8 mouse cellular contexts compared by ENCODE assay signal in the genomic region with DNA sequence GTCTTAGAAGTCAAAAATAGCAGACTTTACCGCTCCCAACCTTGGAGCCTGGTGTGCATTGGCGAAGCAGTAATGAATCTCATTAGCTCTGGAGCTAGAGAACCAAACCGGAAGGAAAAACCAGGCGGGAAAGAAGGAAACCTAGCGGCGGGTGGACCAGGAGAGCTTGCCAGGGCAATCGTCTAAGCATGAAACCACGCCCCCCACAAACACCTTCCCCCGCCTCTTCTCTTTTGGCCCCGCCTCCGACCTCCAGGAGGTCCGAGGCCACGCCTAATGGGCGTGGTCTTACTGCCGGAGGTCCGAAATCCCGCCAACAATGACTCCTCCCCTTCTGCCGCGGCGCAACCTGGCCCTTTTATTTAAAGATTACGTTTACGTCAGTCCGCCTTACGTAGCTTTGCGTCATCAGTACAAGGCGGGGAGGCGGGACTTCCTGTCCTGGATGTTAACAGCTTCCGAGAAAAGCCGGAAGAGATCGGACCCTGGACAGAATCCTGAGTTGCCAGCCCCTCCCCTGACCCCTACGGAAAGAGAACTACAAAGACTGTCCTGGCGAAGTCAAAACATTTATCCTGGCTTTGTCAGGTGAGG. TPM values are rescaled to one million over a fixed set of nuclear protein-coding genes. Genes with fewer than 3 reads are reported as not detected.
A peak's percentile ranks its signal among the peaks of the same experiment; 100 is the strongest.
DNase-seq lines count a peak whose midpoint lies in the region; ATAC-seq lines count a peak whose summit lies in the region.

A gene (plus strand): TSS at position 431 of the 594 bp plus-strand sequence.

- intact Hi-C loops in gastrocnemius, postnatal 14 days (cut with DNase I; ENCODE audit: low total_unique reads), result no loop called here
- intact Hi-C loops in left cerebral cortex, postnatal 10 days (cut with DNase I), result no loop called here

- ATAC-seq in inflammation-experienced regulatory T-cells, adult 6 months, result peak; percentile 97
- peak; percentile 94 for ATAC-seq in megakaryocyte-erythroid progenitor cell, adult 5-6 weeks (replicated peaks; ENCODE audit: low FRiP score, low TSS enrichment, poor library complexity, severe bottlenecking)

- peak; percentile 98 to 99 for DNase-seq in adrenal gland, adult (ENCODE audit: inconsistent age in 2 of 2, low spot score in 1 of 2)
- peak; percentile 100 for DNase-seq in embryo, embryonic 10.5 days (ENCODE audit: low spot score)
- peak; percentile 92 for DNase-seq in gastrocnemius, postnatal 14 days
- DNase-seq in left cerebral cortex, postnatal 10 days (ENCODE audit: extremely low spot score in 1 of 2, low spot score in 2 of 2), result peak; percentile 96
- DNase-seq in right cerebral cortex, postnatal 25 days, result peak; percentile 93
- DNase-seq in urinary bladder, postnatal 4 days (ENCODE audit: low spot score in 2 of 2), result peak; percentile 92 to 95

RNA-seq across cellular contexts. Expression of the gene that starts here (rescaled TPM):
- 10 to 100 TPM; 14.8 to 14.9 TPM for total RNA-seq in gastrocnemius, postnatal 14 days (2021)
- polyA plus RNA-seq in inflammation-experienced regulatory T-cells, adult 6 months (2017; shearing (Covaris generic)), result 10 to 100 TPM; 43.1 to 61.2 (median 51.8) TPM
- 10 to 100 TPM; 61.2 to 64.4 TPM for total RNA-seq in left cerebral cortex, postnatal 10 days (2021)
- 14.5 and 19.8 TPM in 2 replicates for total RNA-seq in megakaryocyte-erythroid progenitor cell, adult 5-6 weeks (2014; fragmentation: Nextera tagmentation)
- total RNA-seq in megakaryocyte-erythroid progenitor cell, adult 5-6 weeks (2017), result 10.0 and 27.4 TPM in 2 replicates

Comparison
In these comparisons a context has a peak if more than half of its experiments do, and no peak if none do; other contexts are left out.
1. Peak in every context shown above with its lines: DNase-seq and ATAC-seq.